Mouse (Mus musculus) heart, embryonic 15.5 days (tissue): ENCODE results near the gene Acyp2. TPM values are rescaled to one million over a fixed set of nuclear protein-coding genes. Genes with fewer than 3 reads are reported as not detected.
A peak's percentile ranks its signal among the peaks of the same experiment; 100 is the strongest.

Experiments used
- ATAC-seq: fragments of 200-750 bp; cut with Nextera tagmentation; replicated peaks from 2 replicates; pipeline ENCODE4 v1.8.0; 2017; ENCODE audit warnings: low read depth, moderate TSS enrichment; ENCODE audit not compliant: insufficient number of reproducible peaks, insufficient read depth, low FRiP score
- H3K27ac ChIP-seq: fragments of 300-500 bp; sonication (generic); 2 replicates; pipeline ENCODE4 v1.5.1; 2015; ENCODE audit warnings: mild to moderate bottlenecking, inconsistent platforms
- H3K27me3 ChIP-seq: fragments of 300-500 bp; sonication (generic); 2 replicates; pipeline ENCODE4 v1.6.1; 2015; ENCODE audit warnings: inconsistent platforms
- H3K36me3 ChIP-seq: fragments of 300-500 bp; sonication (generic); 2 replicates; pipeline ENCODE4 v1.6.1; 2015; ENCODE audit warnings: mild to moderate bottlenecking, inconsistent platforms
- H3K4me1 ChIP-seq: fragments of 300-500 bp; sonication (generic); replicated peaks from 2 replicates; pipeline ENCODE4 v1.6.1; 2015; ENCODE audit warnings: inconsistent platforms
- H3K4me2 ChIP-seq: fragments of 300-500 bp; sonication (generic); 2 replicates; pipeline ENCODE4 v1.6.1; 2015; ENCODE audit warnings: inconsistent platforms, mild to moderate bottlenecking, moderate library complexity
- H3K4me3 ChIP-seq: fragments of 300-500 bp; sonication (generic); 2 replicates; pipeline ENCODE4 v1.5.1; 2015; ENCODE audit warnings: mild to moderate bottlenecking, inconsistent platforms
- H3K9ac ChIP-seq: fragments of 300-500 bp; sonication (generic); 2 replicates; pipeline ENCODE4 v1.6.1; 2015; ENCODE audit warnings: mild to moderate bottlenecking, inconsistent platforms
- H3K9me3 ChIP-seq: fragments of 300-500 bp; sonication (generic); replicated peaks from 2 replicates; pipeline ENCODE4 v1.6.1; 2016; ENCODE audit warnings: inconsistent platforms
- WGBS: fragments of 180-500 bp; shearing (Covaris S2); methylation state at CpG from one replicate; pipeline ENCODE4 v1.1.7; 2015; ENCODE audit warnings: mixed read lengths; 5-methylcytosine and 5-hydroxymethylcytosine counted together
- polyA plus RNA-seq: library from polyadenylated mRNA; unstranded; fragments of >200 nt; fragmentation: Nextera tagmentation; extraction: Ambion mirVana; gene quantifications from 2 replicates; pipeline ENCODE4 v1.2.1, GENCODE M21; 2015

The Acyp2 gene
- polyA plus RNA-seq, result 26.6 and 45.3 TPM in 2 replicates

- Histone ChIP-seq H3K4me1 (0 out of 2 replicates have a peak, but pooled peaks cover 2% of the 10 kb centered on the region), H3K4me2 (peak within 1 kb of the TSS; percentile 73), H3K27ac (peak within 1 kb of the TSS; percentile 93), H3K4me3 (peak within 1 kb of the TSS; percentile 81), H3K9ac (peak within 1 kb of the TSS; percentile 82), H3K9me3 (no peaks in the 10 kb centered on the region), H3K27me3 (no peaks in the 10 kb centered on the region), H3K36me3 (no peaks in the 10 kb centered on the region)
- peak; percentile 96 for ATAC-seq
- under 1% methylated on average over 40 of the region's 40 CpGs for WGBS
Observed at GRCm38 (mm10) chr11:30649001-30649637, at the start of gene Acyp2. Gene Acyp2, minus strand, starts transcription at chr11:30649587.

DNA sequence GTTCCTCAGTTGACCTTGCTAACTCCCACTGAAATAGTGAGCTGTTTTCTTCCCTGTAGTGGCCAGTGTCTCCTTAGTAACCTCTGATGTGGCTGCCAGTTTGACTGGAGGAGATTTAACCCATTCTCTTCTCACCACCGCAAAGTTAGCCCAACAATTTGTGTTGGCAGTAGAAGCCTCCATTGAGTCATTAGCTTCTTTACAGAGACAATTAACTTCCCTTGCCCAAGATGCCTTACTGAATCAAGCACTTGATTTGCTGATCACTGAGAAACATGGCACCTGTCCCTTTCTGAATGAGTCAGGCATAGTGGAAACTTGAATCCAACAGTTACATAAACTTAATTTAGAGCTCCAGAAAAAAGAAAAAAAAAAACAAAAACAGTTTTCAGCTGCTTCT lies 40.0 kb upstream of the Acyp2 start:
- Histone ChIP-seq H3K9me3 (no peaks in the 10 kb centered on the region), H3K4me1 (no peaks in the 10 kb centered on the region), H3K9ac (no peak overlapping the region), H3K36me3 (no peaks in the 10 kb centered on the region), H3K27me3 (no peaks in the 10 kb centered on the region), H3K4me3 (no peak overlapping the region), H3K4me2 (no peak overlapping the region), H3K27ac (no peak overlapping the region)
- ATAC-seq, result no peak
- WGBS, result 67% methylated on average over 1 of the region's 1 CpGs

- Histone ChIP-seq H3K9me3 (no peaks in the 10 kb centered on the region), H3K27ac (no peak overlapping the region), H3K9ac (no peak overlapping the region), H3K27me3 (no peaks in the 10 kb centered on the region), H3K4me1 (no peaks in the 10 kb centered on the region), H3K4me2 (no peak overlapping the region), H3K4me3 (no peak overlapping the region), H3K36me3 (no peaks in the 10 kb centered on the region)
- no peak for ATAC-seq
- 63% methylated on average over 1 of the region's 1 CpGs for WGBS
Observed at GRCm38 (mm10) chr11:30676086-30676485, 26.7 kb upstream of the Acyp2 start.

DNA sequence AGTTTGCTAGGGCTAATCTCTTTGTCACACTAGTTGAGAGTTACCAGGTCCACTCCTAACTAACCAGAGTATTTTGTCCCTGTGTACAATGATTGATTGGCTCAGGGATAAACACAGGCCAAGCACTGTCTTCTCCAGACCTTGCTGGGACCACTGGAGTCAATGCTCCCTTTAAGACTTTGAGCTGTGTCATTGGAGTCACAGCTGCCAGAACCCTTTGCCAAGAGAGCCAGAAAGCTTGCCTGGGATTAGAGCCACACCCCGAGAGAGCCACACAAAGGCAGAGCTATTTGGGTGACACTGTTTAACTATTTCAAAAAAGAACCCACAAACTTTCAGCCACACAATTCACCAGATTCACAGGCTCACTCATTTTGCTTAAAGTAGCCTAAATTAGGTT lies 23.3 kb upstream of the Acyp2 start:
- Histone ChIP-seq H3K27ac (no peak overlapping the region), H3K4me1 (no peaks in the 10 kb centered on the region), H3K4me2 (no peak overlapping the region), H3K36me3 (no peaks in the 10 kb centered on the region), H3K9me3 (no peaks in the 10 kb centered on the region), H3K27me3 (no peaks in the 10 kb centered on the region), H3K4me3 (no peak overlapping the region), H3K9ac (no peak overlapping the region)
- WGBS, result 34% methylated on average over 1 of the region's 1 CpGs
- ATAC-seq, result no peak

- no peak overlapping the region for H3K27ac ChIP-seq
- 77% methylated on average over 3 of the region's 3 CpGs for WGBS
- H3K9ac ChIP-seq, result no peak overlapping the region
- no peaks in the 10 kb centered on the region for H3K36me3 ChIP-seq
- no peaks in the 10 kb centered on the region for H3K9me3 ChIP-seq
- ATAC-seq, result no peak
- H3K4me3 ChIP-seq, result no peak overlapping the region
- H3K4me2 ChIP-seq, result no peak overlapping the region
- H3K27me3 ChIP-seq, result no peaks in the 10 kb centered on the region
- H3K4me1 ChIP-seq, result no peaks in the 10 kb centered on the region
Observed at GRCm38 (mm10) chr11:30663001-30663400, 13.6 kb upstream of the Acyp2 start.

DNA sequence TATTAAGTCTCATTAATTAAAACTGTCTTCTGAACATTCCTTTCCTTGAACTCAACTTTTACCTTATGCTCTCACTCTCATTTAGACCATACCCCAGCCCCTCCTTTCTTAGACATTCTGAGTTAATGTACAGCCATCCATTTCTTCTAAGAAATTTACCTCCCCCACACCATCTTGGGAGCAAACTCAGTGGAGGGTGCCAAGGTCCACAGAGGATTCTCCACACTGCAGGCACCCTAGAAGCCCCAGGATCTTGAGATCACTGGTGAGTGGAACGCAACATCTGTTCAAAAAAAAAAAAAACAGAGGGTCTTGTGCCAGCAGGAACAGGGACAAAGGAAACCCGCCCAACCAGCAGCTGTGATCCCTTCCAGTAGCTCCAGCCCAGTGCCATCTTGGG lies 13.2 kb upstream of the Acyp2 start:
- no peak overlapping the region for H3K4me3 ChIP-seq
- H3K27me3 ChIP-seq, result no peaks in the 10 kb centered on the region
- no peaks in the 10 kb centered on the region for H3K4me1 ChIP-seq
- 86% methylated on average over 2 of the region's 2 CpGs for WGBS
- H3K36me3 ChIP-seq, result no peaks in the 10 kb centered on the region
- no peak for ATAC-seq
- no peak overlapping the region for H3K4me2 ChIP-seq
- no peak overlapping the region for H3K27ac ChIP-seq
- H3K9me3 ChIP-seq, result no peaks in the 10 kb centered on the region
- no peak overlapping the region for H3K9ac ChIP-seq

DNA sequence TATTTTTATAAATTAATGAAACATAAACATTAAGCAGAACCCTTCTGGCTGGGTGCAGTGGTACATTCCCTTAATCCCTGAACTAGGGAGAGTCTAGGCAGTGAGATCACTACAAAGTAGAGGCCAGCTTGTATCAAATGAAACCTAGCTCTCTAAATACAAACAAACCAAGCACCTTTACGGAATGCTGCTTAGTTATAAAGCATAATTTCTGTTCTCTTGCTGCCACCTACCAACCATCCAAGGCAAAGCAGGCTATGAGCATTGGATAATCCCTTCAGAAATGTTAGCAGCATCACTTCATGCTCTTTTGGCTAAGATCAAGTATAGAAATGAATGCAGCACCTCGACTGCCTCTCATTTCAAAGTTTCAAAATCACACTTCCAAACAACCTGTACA lies 7.7 kb upstream of the Acyp2 start:
- no peak overlapping the region for H3K9ac ChIP-seq
- H3K4me3 ChIP-seq, result no peak overlapping the region
- ATAC-seq, result no peak
- H3K36me3 ChIP-seq, result no peaks in the 10 kb centered on the region
- no peaks in the 10 kb centered on the region for H3K9me3 ChIP-seq
- H3K27ac ChIP-seq, result no peak overlapping the region
- no peaks in the 10 kb centered on the region for H3K27me3 ChIP-seq
- H3K4me2 ChIP-seq, result no peak overlapping the region
- no peaks in the 10 kb centered on the region for H3K4me1 ChIP-seq
- WGBS, result 23% methylated on average over 2 of the region's 2 CpGs

- 83% methylated on average over 4 of the region's 4 CpGs for WGBS
- Histone ChIP-seq H3K9ac (no peak overlapping the region), H3K27ac (no peak overlapping the region), H3K4me2 (no peak overlapping the region), H3K36me3 (no peaks in the 10 kb centered on the region), H3K4me1 (no peaks in the 10 kb centered on the region), H3K4me3 (no peak overlapping the region), H3K27me3 (no peaks in the 10 kb centered on the region), H3K9me3 (no peaks in the 10 kb centered on the region)
- ATAC-seq, result no peak
Observed at GRCm38 (mm10) chr11:30656060-30656459, 6.7 kb upstream of the Acyp2 start.

GRCm38 (mm10) chr11:30650416-30650815 lies 1.0 kb upstream of the Acyp2 start:
- Histone ChIP-seq H3K36me3 (no peaks in the 10 kb centered on the region), H3K4me3 (no peak overlapping the region), H3K27ac (no peak overlapping the region), H3K4me1 (no peaks in the 10 kb centered on the region), H3K9me3 (no peaks in the 10 kb centered on the region), H3K9ac (no peak overlapping the region), H3K4me2 (no peak overlapping the region), H3K27me3 (no peaks in the 10 kb centered on the region)
- WGBS, result 82% methylated on average over 1 of the region's 1 CpGs
- no peak for ATAC-seq

DNA sequence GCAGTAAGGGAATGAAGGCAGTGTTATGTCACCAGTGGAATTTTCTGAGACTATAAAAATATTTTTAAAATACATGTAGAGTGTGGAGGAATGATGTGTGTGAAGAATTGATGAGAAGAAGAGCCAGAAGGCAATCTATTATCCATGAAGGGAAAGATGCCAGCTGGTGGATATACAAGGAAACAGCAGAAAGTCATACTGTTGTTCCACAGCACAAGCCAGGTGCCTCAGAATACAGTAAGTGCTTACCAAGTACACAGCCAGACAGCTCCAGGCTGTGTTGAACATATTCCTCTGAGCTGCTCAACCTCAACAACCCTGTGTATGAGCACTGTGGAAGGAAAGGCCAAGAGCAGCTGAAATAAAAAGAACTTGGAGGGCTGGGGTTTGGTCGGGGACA lies 13.7 kb downstream of the Acyp2 start:
- Histone ChIP-seq H3K9me3 (no peaks in the 10 kb centered on the region), H3K9ac (no peak overlapping the region), H3K4me3 (no peak overlapping the region), H3K36me3 (no peaks in the 10 kb centered on the region), H3K27ac (no peak overlapping the region), H3K27me3 (no peaks in the 10 kb centered on the region), H3K4me1 (no peaks in the 10 kb centered on the region), H3K4me2 (no peak overlapping the region)
- no peak for ATAC-seq
- WGBS, result 91% methylated on average over 1 of the region's 1 CpGs

GRCm38 (mm10) chr11:30630514-30630913 lies 18.9 kb downstream of the Acyp2 start:
- no peak overlapping the region for H3K4me3 ChIP-seq
- no peaks in the 10 kb centered on the region for H3K4me1 ChIP-seq
- H3K27me3 ChIP-seq, result no peaks in the 10 kb centered on the region
- no peak overlapping the region for H3K4me2 ChIP-seq
- no peak for ATAC-seq
- H3K9ac ChIP-seq, result no peak overlapping the region
- WGBS, result 84% methylated on average over 6 of the region's 6 CpGs
- H3K9me3 ChIP-seq, result no peaks in the 10 kb centered on the region
- no peak overlapping the region for H3K27ac ChIP-seq
- H3K36me3 ChIP-seq, result peaks cover 3% of the 10 kb centered on the region; the same call in 1 of the 2 replicates

DNA sequence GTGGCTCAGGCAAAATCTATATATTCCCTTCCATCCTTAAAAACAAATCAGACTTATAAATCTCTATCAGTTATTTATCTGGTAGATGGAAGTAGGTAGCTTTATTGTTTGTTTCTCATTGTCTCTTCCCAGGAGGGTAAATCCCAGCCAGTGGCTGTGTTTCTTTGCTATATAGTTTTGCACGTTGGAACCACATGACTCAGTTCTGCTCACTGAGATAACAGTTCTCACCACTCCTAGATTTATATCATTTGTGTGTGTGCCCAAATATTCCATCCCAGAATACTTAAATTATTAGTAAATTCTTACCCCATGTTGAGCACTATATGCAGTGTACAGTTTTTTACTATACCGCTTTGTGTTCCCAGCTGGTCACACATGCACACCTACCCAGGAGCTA lies 26.2 kb downstream of the Acyp2 start:
- H3K27ac ChIP-seq, result no peak overlapping the region
- H3K9me3 ChIP-seq, result no peaks in the 10 kb centered on the region
- WGBS, result 77% methylated on average over 2 of the region's 2 CpGs
- H3K4me1 ChIP-seq, result no peaks in the 10 kb centered on the region; the same call in 1 of the 2 replicates
- H3K9ac ChIP-seq, result no peak overlapping the region
- no peak overlapping the region for H3K4me2 ChIP-seq
- no peak for ATAC-seq
- H3K27me3 ChIP-seq, result no peaks in the 10 kb centered on the region
- no peak overlapping the region for H3K4me3 ChIP-seq
- H3K36me3 ChIP-seq, result peaks cover 3% of the 10 kb centered on the region; the same call in 1 of the 2 replicates
